In the genomic region with DNA sequence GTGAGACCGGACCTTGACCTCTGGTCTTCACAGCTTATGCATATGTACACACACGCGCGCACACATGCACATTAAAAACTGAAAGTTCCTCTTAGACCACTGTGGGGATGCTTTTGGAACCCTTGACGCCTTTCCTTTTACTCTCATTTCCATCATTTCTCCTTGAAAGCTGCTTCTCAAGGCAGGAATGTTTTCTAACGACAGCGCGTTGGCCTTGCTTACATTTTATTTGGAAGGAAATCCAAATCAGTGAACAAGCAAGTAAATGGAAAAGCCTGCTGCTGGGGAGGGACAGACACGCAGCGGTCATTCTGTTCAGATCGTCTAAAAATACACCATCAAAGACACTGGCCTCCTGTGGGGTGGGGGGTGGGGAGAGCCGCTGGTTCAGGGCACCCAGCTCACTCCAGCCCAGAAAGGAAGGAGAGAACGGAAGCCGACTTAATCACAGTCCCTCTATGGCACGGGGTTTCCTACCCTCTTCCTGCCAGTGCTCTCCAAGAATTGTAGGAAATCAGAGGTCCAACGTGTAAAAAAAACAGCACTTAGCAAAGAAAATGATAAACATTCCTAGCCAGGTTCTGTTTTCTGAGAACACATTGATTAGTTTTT, we compare ENCODE assay signal across 9 mouse cellular contexts.
DNase-seq lines count a peak whose midpoint lies in the region; ATAC-seq and TF ChIP-seq lines count a peak whose summit lies in the region.
"Had no signal": no experiment of that assay in that cellular context is flagged by ENCODE, and none has a peak within 500 bp of the region (broad histone marks: within the 10 kb centered on the region; RNA-seq: fewer than 3 reads in every experiment).

No protein-coding gene starts in this region.

- intact Hi-C loops in gastrocnemius, adult 2 months (cut with DNase I) = loop anchor here (10.0 kb wide), 1 partner anchor 286 kb away; no protein-coding TSS in a partner anchor

- H3K4me2 ChIP-seq in heart, embryonic 13.5 days = peak overlapping the region; percentile 57
- peak overlapping the region; percentile 24 for H3K4me2 ChIP-seq in kidney, embryonic 16.5 days (replicated peaks; ENCODE audit: low read depth, low read length)
- no peak overlapping the region for H3K4me2 ChIP-seq in neural tube, embryonic 15.5 days

- 28% methylated on average over 16 of the region's 16 CpGs for WGBS in heart, embryonic 13.5 days
- WGBS in kidney, embryonic 16.5 days = 47% methylated on average over 16 of the region's 16 CpGs
- 54% methylated on average over 16 of the region's 16 CpGs for WGBS in neural tube, embryonic 15.5 days

- H3K27me3 ChIP-seq in heart, embryonic 13.5 days (replicated peaks) = no peaks in the 10 kb centered on the region
- no peaks in the 10 kb centered on the region for H3K27me3 ChIP-seq in kidney, embryonic 16.5 days (ENCODE audit: insufficient read depth, low read length)
- no peaks in the 10 kb centered on the region for H3K27me3 ChIP-seq in neural tube, embryonic 15.5 days (replicated peaks)
- H3K27me3 ChIP-seq: CH12.LX had no signal

- TF ChIP-seq CTCF in gastrocnemius, adult 2 months (IDR thresholded peaks at IDR 0.05) = no peak

- H3K9ac ChIP-seq in heart, embryonic 13.5 days = peak overlapping the region; percentile 61
- no peak overlapping the region for H3K9ac ChIP-seq in kidney, embryonic 16.5 days (replicated peaks; ENCODE audit: low read length)
- H3K9ac ChIP-seq in neural tube, embryonic 15.5 days (replicated peaks) = no peak overlapping the region

- peak overlapping the region; percentile 56 for H3K4me3 ChIP-seq in gastrocnemius, adult 2 months
- peak overlapping the region; percentile 14 for H3K4me3 ChIP-seq in heart, embryonic 13.5 days
- no peak overlapping the region for H3K4me3 ChIP-seq in kidney, embryonic 16.5 days (ENCODE audit: low read length)
- no peak overlapping the region for H3K4me3 ChIP-seq in neural tube, embryonic 15.5 days (replicated peaks)

- H3K4me1 ChIP-seq in heart, embryonic 13.5 days = peaks cover 36% of the 10 kb centered on the region
- peaks cover 10% of the 10 kb centered on the region for H3K4me1 ChIP-seq in kidney, embryonic 16.5 days (ENCODE audit: insufficient read depth, low read length)
- H3K4me1 ChIP-seq in neural tube, embryonic 15.5 days = peaks cover 24% of the 10 kb centered on the region

- H3K36me3 ChIP-seq in heart, embryonic 13.5 days = no peaks in the 10 kb centered on the region
- no peaks in the 10 kb centered on the region for H3K36me3 ChIP-seq in kidney, embryonic 16.5 days (ENCODE audit: insufficient read depth, low read length)
- H3K36me3 ChIP-seq in neural tube, embryonic 15.5 days = no peaks in the 10 kb centered on the region

- H3K9me3 ChIP-seq in heart, embryonic 13.5 days = peaks cover 5% of the 10 kb centered on the region; the same call in 1 of the 2 replicates
- H3K9me3 ChIP-seq in kidney, embryonic 16.5 days (ENCODE audit: low read length) = no peaks in the 10 kb centered on the region
- H3K9me3 ChIP-seq in neural tube, embryonic 15.5 days (replicated peaks) = no peaks in the 10 kb centered on the region

- DNase-seq in gastrocnemius, adult 2 months = no peak
- no peak for DNase-seq in gastrocnemius, postnatal 4 days (ENCODE audit: low spot score in 2 of 2)
- no peak for DNase-seq in spleen, adult 18-20 months
- no peak for DNase-seq in layer of hippocampus, adult 11-12 months (ENCODE audit: low spot score)
- no peak for DNase-seq in thymus, adult 18-20 months

- peak overlapping the region; percentile 84 for H3K27ac ChIP-seq in gastrocnemius, adult 2 months
- H3K27ac ChIP-seq in heart, embryonic 13.5 days (replicated peaks) = peak overlapping the region; percentile 79
- H3K27ac ChIP-seq in kidney, embryonic 16.5 days (ENCODE audit: low read length) = peak overlapping the region; percentile 50; the same call in 1 of the 2 replicates
- peak overlapping the region; percentile 54 for H3K27ac ChIP-seq in neural tube, embryonic 15.5 days (replicated peaks)

- ATAC-seq in heart, embryonic 13.5 days (ENCODE audit: extremely low read depth, insufficient number of reproducible peaks, low FRiP score, low TSS enrichment) = peak; percentile 73
- ATAC-seq in kidney, embryonic 16.5 days (ENCODE audit: low FRiP score, low TSS enrichment) = peak; percentile 80
- ATAC-seq in neural tube, embryonic 15.5 days (ENCODE audit: low FRiP score) = no peak

Comparison
In these comparisons a context has a peak if more than half of its experiments do, and no peak if none do; other contexts are left out.
1. H3K4me3 ChIP-seq: peak in gastrocnemius, adult 2 months (single experiment) and heart, embryonic 13.5 days (single experiment); none in kidney, embryonic 16.5 days (single experiment) and neural tube, embryonic 15.5 days (single experiment).
2. Peak in every context shown above with its lines, with median percentiles within 50 percentile points of each other: H3K27ac ChIP-seq.